Mouse (Mus musculus): Measurements from ENCODE around the gene Specc1l. TPM values are rescaled to one million over a fixed set of nuclear protein-coding genes. Genes with fewer than 3 reads are reported as not detected.

The Specc1l gene
- polyA plus RNA-seq, 1 experiment from 2014 or later: 13.0 TPM

- H3K4me2 ChIP-seq (replicated peaks; ENCODE audit: low read depth): no peak overlapping the region
- 91% methylated on average over 23 of the region's 23 CpGs for WGBS
- no peak for TF ChIP-seq CTCF (IDR thresholded peaks at IDR 0.05; ENCODE audit: low read depth)
- no peak overlapping the region for H3K27ac ChIP-seq (ENCODE audit: low read depth, low read length)
- no peak for ATAC-seq
- no peak overlapping the region for H3K4me3 ChIP-seq (ENCODE audit: low read depth, low read length)
- no peak overlapping the region for H3K9ac ChIP-seq (ENCODE audit: low read depth, low read length)
- no peaks in the 10 kb centered on the region for H3K27me3 ChIP-seq (replicated peaks; ENCODE audit: control insufficient read depth, insufficient read depth, low read length)
- no peaks in the 10 kb centered on the region for H3K9me3 ChIP-seq (ENCODE audit: control insufficient read depth)
- no peaks in the 10 kb centered on the region for H3K4me1 ChIP-seq (replicated peaks; ENCODE audit: control insufficient read depth, insufficient read depth, low read length)
- H3K36me3 ChIP-seq (ENCODE audit: control insufficient read depth, insufficient read depth): no peaks in the 10 kb centered on the region
Observed at GRCm38 (mm10) chr10:75333176-75333776, 121.4 kb downstream of the Specc1l start.

- H3K9ac ChIP-seq (ENCODE audit: low read depth, low read length): no peak overlapping the region
- 47% methylated on average over 7 of the region's 7 CpGs for WGBS
- H3K27me3 ChIP-seq (replicated peaks; ENCODE audit: control insufficient read depth, insufficient read depth, low read length): no peaks in the 10 kb centered on the region
- H3K36me3 ChIP-seq (ENCODE audit: control insufficient read depth, insufficient read depth): no peaks in the 10 kb centered on the region
- no peak overlapping the region for H3K4me3 ChIP-seq (ENCODE audit: low read depth, low read length)
- H3K27ac ChIP-seq (ENCODE audit: low read depth, low read length): no peak overlapping the region
- H3K4me1 ChIP-seq (replicated peaks; ENCODE audit: control insufficient read depth, insufficient read depth, low read length): no peaks in the 10 kb centered on the region
- no peak overlapping the region for H3K4me2 ChIP-seq (replicated peaks; ENCODE audit: low read depth)
- no peaks in the 10 kb centered on the region for H3K9me3 ChIP-seq (ENCODE audit: control insufficient read depth)
- TF ChIP-seq CTCF (IDR thresholded peaks at IDR 0.05; ENCODE audit: low read depth): no peak
- ATAC-seq: no peak
Observed at GRCm38 (mm10) chr10:75334175-75334574, 122.3 kb downstream of the Specc1l start.

- WGBS: 83% methylated on average over 6 of the region's 6 CpGs
- no peak for TF ChIP-seq CTCF (IDR thresholded peaks at IDR 0.05; ENCODE audit: low read depth)
- H3K4me1 ChIP-seq (replicated peaks; ENCODE audit: control insufficient read depth, insufficient read depth, low read length): no peaks in the 10 kb centered on the region
- no peaks in the 10 kb centered on the region for H3K36me3 ChIP-seq (ENCODE audit: control insufficient read depth, insufficient read depth)
- H3K9me3 ChIP-seq (ENCODE audit: control insufficient read depth): no peaks in the 10 kb centered on the region
- no peak overlapping the region for H3K9ac ChIP-seq (ENCODE audit: low read depth, low read length)
- no peak overlapping the region for H3K4me3 ChIP-seq (ENCODE audit: low read depth, low read length)
- no peaks in the 10 kb centered on the region for H3K27me3 ChIP-seq (replicated peaks; ENCODE audit: control insufficient read depth, insufficient read depth, low read length)
- no peak overlapping the region for H3K27ac ChIP-seq (ENCODE audit: low read depth, low read length)
- ATAC-seq: no peak
- H3K4me2 ChIP-seq (replicated peaks; ENCODE audit: low read depth): no peak overlapping the region
Observed at GRCm38 (mm10) chr10:75335075-75335474, 123.2 kb downstream of the Specc1l start.

- Histone ChIP-seq H3K9ac (ENCODE audit: low read depth, low read length) (no peak overlapping the region), H3K4me3 (ENCODE audit: low read depth, low read length) (no peak overlapping the region), H3K4me1 (replicated peaks; ENCODE audit: control insufficient read depth, insufficient read depth, low read length) (no peaks in the 10 kb centered on the region), H3K4me2 (replicated peaks; ENCODE audit: low read depth) (no peak overlapping the region), H3K27ac (ENCODE audit: low read depth, low read length) (no peak overlapping the region), H3K36me3 (ENCODE audit: control insufficient read depth, insufficient read depth) (no peaks in the 10 kb centered on the region), H3K27me3 (replicated peaks; ENCODE audit: control insufficient read depth, insufficient read depth, low read length) (0 out of 2 replicates have a peak, but pooled peaks cover 5% of the 10 kb centered on the region), H3K9me3 (ENCODE audit: control insufficient read depth) (no peaks in the 10 kb centered on the region)
- ATAC-seq: no peak
- TF ChIP-seq CTCF (IDR thresholded peaks at IDR 0.05; ENCODE audit: low read depth): no peak
- 59% methylated on average over 10 of the region's 10 CpGs for WGBS
Observed at GRCm38 (mm10) chr10:75337231-75337630, 125.4 kb downstream of the Specc1l start.

- H3K9me3 ChIP-seq (ENCODE audit: control insufficient read depth): no peaks in the 10 kb centered on the region
- WGBS: 85% methylated on average over 5 of the region's 5 CpGs
- ATAC-seq: no peak
- H3K27ac ChIP-seq (ENCODE audit: low read depth, low read length): no peak overlapping the region
- no peak overlapping the region for H3K4me3 ChIP-seq (ENCODE audit: low read depth, low read length)
- no peaks in the 10 kb centered on the region for H3K36me3 ChIP-seq (ENCODE audit: control insufficient read depth, insufficient read depth)
- 0 out of 2 replicates have a peak, but pooled peaks cover 5% of the 10 kb centered on the region for H3K27me3 ChIP-seq (replicated peaks; ENCODE audit: control insufficient read depth, insufficient read depth, low read length)
- H3K4me1 ChIP-seq (replicated peaks; ENCODE audit: control insufficient read depth, insufficient read depth, low read length): no peaks in the 10 kb centered on the region
- no peak overlapping the region for H3K4me2 ChIP-seq (replicated peaks; ENCODE audit: low read depth)
- no peak for TF ChIP-seq CTCF (IDR thresholded peaks at IDR 0.05; ENCODE audit: low read depth)
- no peak overlapping the region for H3K9ac ChIP-seq (ENCODE audit: low read depth, low read length)
Observed at GRCm38 (mm10) chr10:75338852-75339251, 127.0 kb downstream of the Specc1l start.

- Histone ChIP-seq H3K27ac (ENCODE audit: low read depth, low read length) (no peak overlapping the region), H3K9me3 (ENCODE audit: control insufficient read depth) (no peaks in the 10 kb centered on the region), H3K4me1 (replicated peaks; ENCODE audit: control insufficient read depth, insufficient read depth, low read length) (no peaks in the 10 kb centered on the region), H3K36me3 (ENCODE audit: control insufficient read depth, insufficient read depth) (no peaks in the 10 kb centered on the region), H3K4me3 (ENCODE audit: low read depth, low read length) (no peak overlapping the region), H3K4me2 (replicated peaks; ENCODE audit: low read depth) (no peak overlapping the region), H3K27me3 (replicated peaks; ENCODE audit: control insufficient read depth, insufficient read depth, low read length) (0 out of 2 replicates have a peak, but pooled peaks cover 5% of the 10 kb centered on the region), H3K9ac (ENCODE audit: low read depth, low read length) (no peak overlapping the region)
- ATAC-seq: no peak
- no peak for TF ChIP-seq CTCF (IDR thresholded peaks at IDR 0.05; ENCODE audit: low read depth)
- WGBS: 79% methylated on average over 7 of the region's 7 CpGs
Observed at GRCm38 (mm10) chr10:75339377-75339776, 127.5 kb downstream of the Specc1l start.
